Mouse (Mus musculus) cerebral cortex, adult 2 months (tissue): ENCODE data around the gene Oca2.

Experiments
- WGBS: fragments of 180-500 bp; shearing (Covaris S2); methylation state at CpG from one replicate; pipeline ENCODE4 v1.1.7; 2018; 5-methylcytosine and 5-hydroxymethylcytosine counted together

The Oca2 gene

GRCm38 (mm10) chr7:56239543-56239942 lies at the start of gene Oca2:
Oca2 (plus strand) TSS chr7:56239760.
- WGBS = 63% methylated on average over 3 of the region's 3 CpGs

DNA sequence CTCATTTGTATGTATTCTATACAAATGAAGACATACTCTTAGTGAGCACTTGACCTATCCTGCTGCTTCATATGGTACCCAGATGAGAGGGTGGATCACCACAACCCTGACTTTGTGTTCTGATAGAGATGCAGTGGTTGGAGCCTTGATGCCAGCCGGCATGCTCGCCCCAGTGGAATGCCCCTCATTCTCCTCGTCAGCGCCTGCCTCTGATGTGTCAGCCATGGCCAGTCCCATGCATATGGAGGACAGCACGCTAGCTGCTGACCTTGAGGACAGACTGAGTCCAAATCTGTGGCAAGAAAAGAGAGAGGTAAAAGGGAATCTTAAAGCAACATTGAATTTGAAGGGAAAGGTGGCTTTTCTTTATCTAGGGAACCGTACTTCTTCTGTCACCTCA lies 48.5 kb upstream of the Oca2 start:
- 94% methylated on average over 6 of the region's 6 CpGs for WGBS

DNA sequence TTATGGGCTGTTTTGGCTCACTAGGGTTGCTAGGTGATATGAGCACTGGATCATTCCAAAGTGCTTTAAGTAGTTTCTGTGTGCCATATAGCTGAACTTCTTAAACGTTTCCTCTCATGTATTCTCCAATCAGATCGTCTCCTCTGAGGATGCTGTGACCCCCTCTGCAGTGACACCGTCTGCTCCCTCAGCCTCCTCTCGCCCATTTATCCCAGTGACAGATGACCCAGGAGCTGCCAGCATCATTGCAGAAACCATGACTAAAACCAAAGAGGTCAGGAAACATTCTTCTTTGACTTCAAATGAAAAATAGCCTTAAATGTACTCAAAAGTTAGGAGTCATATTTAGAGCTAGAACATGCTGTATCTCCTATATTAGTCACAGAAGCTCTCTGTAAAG lies 47.9 kb upstream of the Oca2 start:
- 80% methylated on average over 4 of the region's 4 CpGs for WGBS

DNA sequence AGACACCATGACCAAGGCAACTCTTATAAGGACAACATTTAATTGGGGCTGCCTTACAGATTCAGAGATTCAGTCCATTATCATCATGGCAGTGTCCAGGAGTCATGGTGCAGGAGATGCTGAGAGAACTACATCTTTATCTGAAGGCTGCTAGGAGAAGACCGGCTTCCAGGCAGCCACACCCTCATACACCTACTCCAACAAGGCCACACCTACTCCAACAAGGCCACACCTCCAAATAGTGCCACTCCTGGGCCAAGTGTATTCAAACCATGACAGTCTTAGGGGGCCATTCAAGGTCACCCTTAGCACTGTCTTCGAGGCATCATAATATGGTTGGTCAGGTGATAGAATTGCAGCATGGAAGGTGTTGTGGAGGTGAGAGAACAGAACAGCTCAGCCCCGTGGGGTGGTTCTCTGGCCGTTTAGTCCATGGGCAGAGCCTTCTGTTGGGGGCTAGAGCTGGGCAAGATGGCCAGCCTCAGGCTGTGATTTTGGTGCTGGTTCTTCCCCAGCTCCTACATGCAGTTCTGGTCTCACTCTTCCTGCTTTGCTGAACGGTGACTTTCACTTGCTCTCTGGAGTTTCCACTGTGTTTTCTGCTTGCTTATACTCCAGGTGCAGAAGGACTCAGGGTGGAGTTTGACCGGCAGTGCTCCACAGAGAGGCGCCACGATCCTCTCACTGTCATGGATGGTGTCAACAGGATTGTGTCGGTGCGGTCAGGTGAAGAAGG lies 37.9 kb upstream of the Oca2 start:
- WGBS = 93% methylated on average over 10 of the region's 10 CpGs

DNA sequence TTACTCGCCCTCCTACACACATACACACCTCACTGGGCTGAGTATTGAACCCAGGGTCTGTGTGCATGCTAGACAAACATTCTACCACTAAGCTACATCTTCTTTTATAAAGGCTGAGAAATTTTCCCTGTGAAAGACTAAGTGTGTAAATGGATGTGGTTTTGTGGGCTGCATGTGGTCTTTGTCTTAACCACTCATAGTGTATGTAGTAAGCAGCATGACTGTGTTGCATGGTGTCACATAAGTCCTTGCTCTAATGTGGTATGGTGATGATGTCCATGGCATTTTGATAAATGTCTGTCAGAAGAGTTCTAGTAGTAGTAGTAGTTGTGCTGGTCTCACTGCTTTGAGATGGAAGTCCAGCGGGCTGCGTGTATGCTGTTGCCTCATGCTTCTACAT lies 36.7 kb upstream of the Oca2 start:
- WGBS = 97% methylated on average over 3 of the region's 3 CpGs

DNA sequence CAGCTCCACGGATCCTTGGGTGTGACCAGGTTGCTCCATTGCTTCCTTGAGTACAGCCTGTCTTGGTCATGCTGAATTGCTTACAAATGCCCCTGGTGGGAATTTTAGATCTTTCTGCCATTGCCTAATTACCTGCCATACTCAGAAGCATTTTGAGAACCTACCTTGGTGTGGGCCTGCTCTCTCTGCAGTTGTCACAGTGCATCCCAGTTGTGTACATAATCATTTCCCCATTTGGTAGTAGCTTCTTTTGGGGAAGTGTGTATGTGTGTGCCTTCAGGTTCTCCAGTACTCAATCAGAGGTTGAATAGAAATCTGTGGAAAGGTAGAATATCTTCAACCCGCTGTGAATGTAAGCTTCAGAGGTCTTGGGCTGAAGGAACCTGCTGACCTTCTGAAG lies 36.3 kb upstream of the Oca2 start:
- 95% methylated on average over 2 of the region's 2 CpGs for WGBS

GRCm38 (mm10) chr7:56204877-56205276 lies 34.7 kb upstream of the Oca2 start:
- 49% methylated on average over 3 of the region's 3 CpGs for WGBS

DNA sequence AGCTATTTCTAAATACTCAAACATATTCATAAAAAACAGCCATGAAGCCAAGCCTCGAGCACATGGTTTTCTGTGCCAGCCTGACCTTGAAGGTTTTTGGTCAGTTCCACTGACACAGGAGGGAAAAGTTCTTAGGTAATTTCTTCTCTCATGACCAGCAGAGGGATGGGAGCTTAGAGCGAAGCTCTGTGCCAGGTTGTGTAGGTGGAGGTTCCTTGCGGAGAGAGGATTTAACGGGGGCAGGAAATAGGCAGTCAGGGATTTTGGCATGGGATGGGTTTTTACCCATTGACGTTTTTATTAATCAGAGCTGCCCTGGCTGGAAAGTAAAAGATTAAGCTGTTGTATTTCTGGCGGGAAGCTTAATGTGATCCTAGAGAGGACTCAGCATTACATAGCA lies 18.7 kb upstream of the Oca2 start:
- WGBS = 56% methylated on average over 6 of the region's 6 CpGs

- WGBS = 66% methylated on average over 5 of the region's 5 CpGs
Observed at GRCm38 (mm10) chr7:56235794-56236423, 3.7 kb upstream of the Oca2 start.

- WGBS = 82% methylated on average over 3 of the region's 3 CpGs
Observed at GRCm38 (mm10) chr7:56236617-56237016, 2.9 kb upstream of the Oca2 start.

GRCm38 (mm10) chr7:56254568-56254967 lies 15.0 kb downstream of the Oca2 start:
- 87% methylated on average over 10 of the region's 10 CpGs for WGBS

DNA sequence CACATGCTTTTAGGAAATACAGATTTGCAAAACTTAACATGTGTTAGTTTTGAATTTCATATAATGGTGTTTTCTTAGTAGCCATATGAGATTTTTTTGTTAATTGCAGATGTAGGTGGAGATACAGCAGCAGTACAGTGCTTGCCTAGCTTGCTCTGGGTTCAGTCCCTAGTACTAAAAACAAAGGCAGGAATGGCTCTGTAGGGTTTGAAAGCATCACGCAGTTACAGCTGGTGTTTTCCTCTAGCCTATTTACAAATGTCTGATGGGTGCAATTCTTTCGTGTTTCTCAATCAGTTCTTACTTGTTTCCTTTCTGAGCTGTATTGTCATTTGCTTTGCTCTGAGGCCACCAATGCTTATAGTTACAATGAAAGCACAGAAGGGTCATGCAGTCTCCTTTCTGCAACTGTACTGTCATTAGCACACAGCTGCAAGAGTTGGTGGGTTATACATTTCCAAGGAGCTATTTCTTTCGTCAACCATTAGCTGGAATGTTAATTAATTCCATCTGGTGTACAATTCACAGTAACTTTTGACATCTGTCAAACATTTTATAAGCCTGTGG lies 18.4 kb downstream of the Oca2 start:
- 64% methylated on average over 3 of the region's 3 CpGs for WGBS

DNA sequence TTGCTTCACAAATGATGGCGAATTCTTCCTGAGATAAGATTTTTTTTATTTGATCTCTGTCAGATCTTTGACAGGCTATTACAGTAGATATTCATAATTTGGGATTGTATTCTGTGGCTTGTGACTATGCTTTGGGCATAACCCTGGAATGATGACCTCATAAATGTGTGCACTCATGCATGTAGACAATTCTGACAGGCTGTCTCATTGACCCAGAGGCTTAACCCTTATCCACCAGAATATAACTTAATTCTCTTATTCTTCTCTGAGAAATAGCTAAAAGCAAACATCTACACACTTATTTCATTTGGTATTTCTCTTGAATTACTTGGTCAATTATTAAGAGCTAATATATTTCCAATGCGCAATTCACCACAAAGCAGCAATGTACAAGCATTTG lies 37.9 kb downstream of the Oca2 start:
- 92% methylated on average over 2 of the region's 2 CpGs for WGBS

DNA sequence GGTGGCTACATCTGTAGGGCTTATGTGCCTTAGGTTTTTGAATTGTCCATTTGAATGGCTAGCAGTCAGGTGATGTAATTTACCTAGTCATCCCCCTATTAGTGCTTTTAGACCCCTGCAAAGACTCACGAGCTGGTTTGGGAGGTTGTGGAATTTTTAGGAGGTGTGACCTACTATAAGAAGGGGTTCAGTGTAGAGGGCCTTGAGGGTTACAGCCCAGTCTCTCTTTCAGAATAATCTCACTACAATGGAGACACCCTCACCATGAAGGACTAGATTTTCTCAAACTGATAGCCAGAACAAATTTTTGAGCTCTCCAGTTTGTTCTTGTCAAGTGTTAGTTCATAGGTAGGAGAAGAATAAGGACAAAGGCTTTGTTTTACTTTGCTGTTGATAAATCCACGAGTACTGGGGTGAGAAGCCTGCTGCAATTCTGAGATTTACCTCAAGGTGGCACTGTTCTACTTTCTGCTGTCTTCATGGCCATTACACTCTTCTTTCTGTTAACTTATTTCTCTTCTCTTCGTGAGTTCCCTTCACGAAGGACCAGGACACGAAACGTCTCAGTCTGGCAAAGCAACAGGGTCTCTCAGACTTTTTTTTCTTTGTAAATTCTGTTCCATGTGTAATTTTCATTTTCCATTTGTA lies 52.0 kb downstream of the Oca2 start:
- 12% methylated on average over 6 of the region's 6 CpGs for WGBS

DNA sequence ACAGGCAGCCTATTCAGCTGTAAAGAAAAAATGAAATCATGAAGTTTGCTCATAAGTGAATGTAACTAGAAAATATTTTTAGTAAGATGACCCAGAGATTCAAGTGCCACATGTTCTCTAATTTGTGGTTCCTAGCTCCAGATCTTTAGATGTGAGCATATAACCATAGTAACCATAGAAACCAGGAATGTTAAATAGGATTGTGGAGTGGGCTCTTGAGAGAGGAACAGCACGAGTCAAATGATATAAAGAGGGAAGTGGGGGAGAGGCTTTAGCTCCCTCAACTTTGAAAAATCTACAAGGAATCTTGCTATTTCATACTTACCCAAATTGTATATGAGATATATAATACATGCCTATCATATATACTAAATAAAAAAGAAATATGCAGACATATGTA lies 64.8 kb downstream of the Oca2 start:
- 16% methylated on average over 1 of the region's 1 CpGs for WGBS

DNA sequence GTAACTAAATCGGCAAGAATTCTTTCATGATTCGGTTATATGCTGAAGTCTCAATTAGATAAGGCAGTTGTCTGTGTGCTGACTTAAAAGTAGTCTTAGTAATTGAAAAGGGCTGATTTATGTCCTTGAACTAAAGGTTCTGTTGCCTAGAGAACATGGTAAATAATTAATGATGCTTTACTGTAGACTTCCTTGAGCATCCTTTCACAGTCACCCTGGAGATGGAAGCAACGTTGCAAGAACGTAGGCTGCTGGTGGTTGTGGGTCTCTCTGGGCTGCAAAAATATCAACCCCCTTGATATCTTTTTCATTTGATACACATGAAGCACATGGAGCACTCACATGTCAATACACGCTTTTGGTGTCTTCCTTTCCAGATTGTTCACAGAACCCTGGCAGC lies 74.8 kb downstream of the Oca2 start:
- 91% methylated on average over 5 of the region's 5 CpGs for WGBS

GRCm38 (mm10) chr7:56315630-56316529 lies 76.3 kb downstream of the Oca2 start:
- 48% methylated on average over 7 of the region's 7 CpGs for WGBS

DNA sequence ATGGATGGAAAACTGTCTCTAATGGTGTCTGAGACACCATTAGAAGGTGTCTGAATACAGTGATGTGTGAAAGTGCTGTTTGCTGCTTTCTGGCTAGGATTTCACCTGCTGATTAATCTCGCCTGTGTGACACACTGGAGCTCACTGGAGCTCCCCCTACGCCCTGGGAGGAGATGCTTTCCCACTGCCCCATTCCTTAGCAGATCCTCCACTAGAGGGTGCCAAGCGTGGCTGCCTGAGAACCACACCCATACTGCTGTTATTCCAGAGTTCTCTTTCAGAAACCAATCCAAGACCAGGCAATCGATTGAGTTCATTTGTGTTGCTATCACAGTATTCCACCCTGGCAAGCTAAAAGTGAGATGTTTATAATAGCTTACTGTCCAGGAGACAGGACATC lies 88.2 kb downstream of the Oca2 start:
- 50% methylated on average over 4 of the region's 4 CpGs for WGBS

GRCm38 (mm10) chr7:56348528-56348927 lies 109.0 kb downstream of the Oca2 start:
- 33% methylated on average over 3 of the region's 3 CpGs for WGBS

DNA sequence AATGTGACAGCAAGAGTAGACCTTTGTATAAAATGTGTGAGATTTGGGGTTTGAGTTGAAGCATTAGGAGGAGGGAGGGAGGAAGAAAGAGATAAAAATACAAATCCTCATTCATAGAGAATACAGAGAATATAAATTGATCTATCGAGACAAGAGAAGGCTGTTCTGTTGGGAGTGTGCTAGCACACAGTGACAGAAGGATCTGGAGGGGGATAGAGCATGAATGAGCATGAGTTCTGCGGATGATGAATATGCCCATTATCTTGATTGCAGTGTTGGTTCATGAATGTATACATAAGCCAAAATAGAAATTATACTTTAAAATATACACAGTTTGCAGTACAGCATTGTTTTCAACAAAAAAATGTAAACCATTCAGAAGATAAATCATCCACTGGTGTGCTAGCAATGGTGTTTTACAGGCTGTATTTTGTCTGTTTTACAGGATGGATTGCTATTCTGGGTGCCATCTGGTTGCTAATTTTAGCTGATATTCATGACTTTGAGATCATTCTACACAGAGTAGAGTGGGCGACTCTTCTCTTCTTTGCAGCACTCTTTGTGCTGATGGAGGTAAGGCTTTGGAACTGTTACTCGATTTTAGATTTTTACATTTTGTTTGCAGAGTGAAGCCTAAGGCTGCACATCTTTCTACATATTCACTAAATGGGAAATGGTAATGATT lies 117.2 kb downstream of the Oca2 start:
- WGBS = 24% methylated on average over 4 of the region's 4 CpGs

DNA sequence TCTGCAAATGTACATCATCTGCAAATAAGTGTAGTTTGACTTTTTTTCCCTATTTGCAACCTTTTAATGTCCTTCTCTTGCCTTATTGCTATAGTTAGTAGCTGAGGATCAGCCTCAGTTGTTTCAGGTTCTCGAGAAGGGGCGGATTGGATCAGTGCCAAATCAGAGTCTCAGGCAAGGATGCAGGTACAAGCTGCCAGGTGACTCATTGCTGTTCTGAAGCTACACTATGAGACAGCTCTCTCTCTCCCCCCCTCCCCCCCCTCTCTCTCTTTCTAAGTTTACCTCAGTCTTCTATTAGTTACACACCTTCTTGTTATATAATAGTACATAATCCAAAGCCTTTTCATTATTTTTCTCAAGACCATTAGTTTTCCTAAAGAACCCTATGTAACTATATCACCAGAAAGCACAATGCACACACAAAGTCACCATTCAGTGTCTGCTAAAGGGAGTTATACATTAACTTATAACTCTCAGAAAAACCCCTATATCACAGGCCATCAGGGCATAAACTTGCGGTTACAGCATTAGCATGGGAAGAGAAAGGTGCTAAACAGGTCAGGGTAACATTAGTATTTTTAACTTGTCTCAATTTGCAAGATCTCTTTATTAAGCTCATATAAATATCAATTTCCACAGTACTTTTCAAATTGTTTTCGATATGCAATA lies 142.3 kb downstream of the Oca2 start:
- WGBS = 76% methylated on average over 4 of the region's 4 CpGs
